Mouse (Mus musculus) left cerebral cortex, adult 6 months (tissue): Measurements from ENCODE around the gene Slfn9. TPM values are rescaled to one million over a fixed set of nuclear protein-coding genes. Genes with fewer than 3 reads are reported as not detected.

Source experiments
- long read RNA-seq, 2 experiments: library from polyadenylated mRNA; unstranded; transcript quantifications; one replicate each; pipeline ENCODE4 v2.0.0; 2019 to 2020
- polyA plus RNA-seq: library from polyadenylated mRNA; unstranded; fragments of <200 nt; fragmentation: Nextera tagmentation; gene quantifications from 2 replicates; pipeline ENCODE4 v1.2.3, GENCODE M21; 2021

Gene Slfn9
- 0.20 and 0.25 TPM in 2 replicates for polyA plus RNA-seq
- long read RNA-seq, experiment 1, full-length matches to known transcripts, result 1 of 1 reads
- long read RNA-seq, experiment 1, partial matches to known transcripts, result 0 of 1 reads
- long read RNA-seq, experiment 1, other reads (novel, unspliced or antisense), result 0 of 1 reads
- long read RNA-seq, experiment 2, partial matches to known transcripts, result 1 of 1 reads
- long read RNA-seq, experiment 2, other reads (novel, unspliced or antisense), result 0 of 1 reads

DNA sequence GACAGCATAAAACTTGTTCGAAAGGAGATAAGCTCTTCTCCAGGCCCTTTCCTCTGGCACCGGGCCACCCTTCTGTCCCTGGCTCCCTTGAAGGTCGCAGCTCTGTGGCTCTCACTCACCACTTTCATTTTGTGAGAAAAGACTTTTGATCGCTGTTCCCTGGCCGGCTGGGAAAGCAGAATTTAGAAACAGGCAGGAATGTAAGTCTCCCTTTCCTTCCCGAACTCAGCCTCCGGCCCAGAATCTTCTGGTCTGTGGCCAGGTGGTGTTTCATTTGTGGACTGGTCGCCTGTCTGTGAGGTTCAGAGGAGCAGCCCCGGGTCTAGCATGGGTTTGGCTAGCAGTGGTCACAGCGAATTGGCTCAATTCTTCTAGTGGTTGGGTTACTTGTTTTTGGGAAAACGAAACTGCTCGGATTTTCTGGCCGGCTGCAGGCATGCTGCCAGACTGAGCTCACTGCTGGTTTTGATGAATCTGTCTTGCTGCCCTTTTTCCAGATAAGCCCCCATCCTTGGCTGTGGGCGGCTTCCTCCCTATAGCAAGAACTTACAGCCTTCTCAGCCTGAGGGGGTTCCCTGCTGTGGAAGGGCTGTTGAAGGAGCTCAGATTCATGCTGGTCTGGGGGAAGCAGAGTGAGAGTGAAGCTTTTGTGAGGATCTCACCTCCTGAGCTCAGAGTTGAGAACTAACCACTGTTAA lies at the start of gene Slfn9:
TSS of gene Slfn9 (minus strand) at position 362 of the 698 bp plus-strand sequence.

DNA sequence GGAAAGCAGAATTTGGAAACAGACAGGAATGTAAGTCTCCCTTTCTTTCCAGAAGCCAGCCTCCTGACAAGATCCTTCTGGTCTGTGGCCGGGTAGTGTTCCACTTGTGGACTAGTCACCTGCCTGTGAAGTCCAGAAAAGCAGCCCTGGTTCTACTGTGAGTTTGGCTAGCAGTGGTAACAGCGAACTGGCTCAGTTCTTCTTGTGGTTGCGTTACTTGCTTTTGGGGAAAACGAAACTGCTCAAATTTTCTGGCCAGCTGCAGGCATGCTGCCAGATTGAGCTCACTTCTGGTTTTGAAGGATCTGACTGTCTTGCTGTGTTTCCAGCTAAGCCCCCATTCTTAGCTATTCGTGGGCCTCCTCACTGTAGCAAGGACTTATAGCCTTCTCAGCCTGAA lies 29.0 kb upstream of the Slfn9 start, which contains the start of gene Slfn8:
TSS of gene Slfn8 (minus strand) at position 190 of the 400 bp plus-strand sequence.

DNA sequence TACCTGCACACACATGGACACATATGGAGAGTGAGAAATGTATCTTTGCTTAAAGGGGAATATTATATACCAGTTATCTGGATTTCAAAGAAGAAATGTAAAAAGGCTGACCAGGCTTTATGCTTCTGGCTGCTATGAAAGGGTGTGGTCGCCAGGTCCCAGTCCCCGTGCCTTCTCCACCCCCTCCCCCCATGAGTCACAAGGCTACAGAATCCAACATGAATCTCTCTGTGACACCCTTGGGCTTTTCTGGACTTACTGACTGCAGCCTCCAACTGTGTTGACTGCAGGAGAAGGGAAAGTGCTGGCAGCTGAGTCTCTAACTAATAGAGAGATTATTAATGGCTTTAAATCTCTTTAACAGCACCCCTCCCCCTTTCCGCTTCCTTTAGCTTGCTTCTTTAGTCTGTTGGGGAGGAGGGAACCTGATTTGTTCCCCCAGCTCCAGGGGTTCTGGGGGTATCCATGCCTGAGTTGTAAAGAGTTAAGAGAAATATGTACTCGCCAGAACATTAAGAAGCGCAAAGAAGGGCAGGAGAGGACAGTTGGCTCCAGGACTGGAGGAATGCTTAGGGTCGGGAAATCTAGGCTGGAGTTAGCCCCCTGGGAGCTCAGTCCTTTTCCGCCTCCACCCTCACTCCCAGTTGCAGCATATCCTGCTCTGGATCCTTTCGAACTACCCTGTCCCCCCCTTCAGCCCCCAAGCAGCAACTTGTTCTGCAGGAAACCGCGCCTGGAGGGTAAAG lies 40.7 kb downstream of the Slfn9 start, which contains the start of gene Slfn5:
TSS of gene Slfn5 (plus strand) at position 614 of the 746 bp plus-strand sequence.

Other genes with a start within 250 kb of the Slfn9 start
- 0.15 and 0.32 TPM in 2 replicates for gene Cct6b, start 227.5 kb downstream of the Slfn9 start, polyA plus RNA-seq
- 13.4 and 13.6 TPM in 2 replicates for gene Zfp830, start 227.5 kb downstream of the Slfn9 start, polyA plus RNA-seq
- gene Lig3, start 210.7 kb downstream of the Slfn9 start, polyA plus RNA-seq, result 3.6 TPM in 2 replicates
- gene Rffl, start 120.6 kb downstream of the Slfn9 start, polyA plus RNA-seq, result 6.3 and 6.4 TPM in 2 replicates
- gene Rad51d, start 101.2 kb downstream of the Slfn9 start, polyA plus RNA-seq, result 10.2 and 10.3 TPM in 2 replicates
- 0.12 TPM in 1 of 2 replicates, not detected in the other for gene Fndc8, start 99.7 kb downstream of the Slfn9 start, polyA plus RNA-seq
- 1.6 and 8.7 TPM in 2 replicates for gene Nle1, start 83.4 kb downstream of the Slfn9 start, polyA plus RNA-seq
- 0.12 and 0.74 TPM in 2 replicates for gene Unc45b, start 81.3 kb downstream of the Slfn9 start, polyA plus RNA-seq
- gene Slfn5, start 40.5 kb downstream of the Slfn9 start, polyA plus RNA-seq, result 0.66 and 0.78 TPM in 2 replicates
- gene Slfn8, start 29.0 kb upstream of the Slfn9 start, polyA plus RNA-seq, result 0.23 TPM in 2 replicates
- 1.1 and 2.1 TPM in 2 replicates for gene Slfn2, start 73.3 kb upstream of the Slfn9 start, polyA plus RNA-seq
- not detected in 2 replicates for gene Slfn1, start 125.0 kb upstream of the Slfn9 start, polyA plus RNA-seq
- gene Slfn4, start 183.4 kb upstream of the Slfn9 start, polyA plus RNA-seq, result not detected in 2 replicates
- 0.13 and 0.14 TPM in 2 replicates for gene Slfn3, start 199.5 kb upstream of the Slfn9 start, polyA plus RNA-seq